Mouse (Mus musculus): ENCODE results near the gene Phlda2. TPM values are rescaled to one million over a fixed set of nuclear protein-coding genes. Genes with fewer than 3 reads are reported as not detected.
"Not testable (repeated sequence)": the region's sequence is repeated elsewhere in the genome, so short reads cannot be mapped to it uniquely, and the experiment has no call there.

The Phlda2 gene
- total RNA-seq (2014; fragmentation: Nextera tagmentation), result not detected in 2 replicates
- not detected in 2 replicates for total RNA-seq (2017)

GRCm38 (mm10) chr7:143502418-143503200 is at the start of gene Phlda2:
Phlda2 (minus strand) TSS chr7:143503150.
- ATAC-seq (replicated peaks; ENCODE audit: poor library complexity, severe bottlenecking), result no peak

GRCm38 (mm10) chr7:143549588-143550220 is 46.8 kb upstream of the Phlda2 start:
- no peak for ATAC-seq (replicated peaks; ENCODE audit: poor library complexity, severe bottlenecking)

GRCm38 (mm10) chr7:143548976-143549457 is 46.1 kb upstream of the Phlda2 start, which contains the start of gene Nap1l4:
Nap1l4 (minus strand) TSS chr7:143549106.
- ATAC-seq (replicated peaks; ENCODE audit: poor library complexity, severe bottlenecking), result peak; percentile 85

DNA sequence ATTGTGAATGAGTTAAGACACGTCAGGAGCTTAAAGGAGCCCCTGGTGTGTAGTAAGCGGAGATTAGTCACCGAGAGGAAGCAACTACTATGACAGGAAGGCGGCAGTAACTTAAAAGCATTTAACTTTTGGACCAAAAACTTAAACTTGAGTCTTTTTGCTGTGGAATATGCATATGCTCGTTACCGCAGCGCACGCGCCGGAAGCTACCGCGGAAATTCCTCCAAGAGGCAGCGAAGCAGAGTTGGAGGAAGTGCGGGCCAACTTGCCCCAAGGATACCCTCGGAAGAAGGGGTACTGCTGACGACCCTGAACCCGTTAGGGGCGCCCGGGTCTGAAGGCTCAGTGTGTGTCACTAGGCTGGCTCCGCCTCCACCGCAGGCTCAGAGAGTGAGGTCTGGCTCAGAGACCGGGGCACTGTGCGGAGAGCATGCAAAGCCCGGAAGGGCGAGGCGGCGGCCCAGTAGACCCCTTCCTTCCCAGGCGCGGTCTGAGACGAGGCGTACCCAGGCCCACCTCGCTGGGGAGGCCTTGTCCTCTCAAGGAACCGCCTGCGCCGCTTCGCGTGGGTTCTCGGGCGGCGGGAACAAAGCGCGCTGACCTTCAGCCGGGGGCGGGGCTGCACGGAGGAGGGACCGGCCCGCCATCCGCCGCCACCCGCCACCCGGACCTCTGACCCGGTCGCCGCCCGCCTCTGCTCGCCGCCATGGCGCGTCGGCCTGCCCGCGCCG is 45.4 kb upstream of the Phlda2 start:
- ATAC-seq (replicated peaks; ENCODE audit: poor library complexity, severe bottlenecking), result peak; percentile 49

DNA sequence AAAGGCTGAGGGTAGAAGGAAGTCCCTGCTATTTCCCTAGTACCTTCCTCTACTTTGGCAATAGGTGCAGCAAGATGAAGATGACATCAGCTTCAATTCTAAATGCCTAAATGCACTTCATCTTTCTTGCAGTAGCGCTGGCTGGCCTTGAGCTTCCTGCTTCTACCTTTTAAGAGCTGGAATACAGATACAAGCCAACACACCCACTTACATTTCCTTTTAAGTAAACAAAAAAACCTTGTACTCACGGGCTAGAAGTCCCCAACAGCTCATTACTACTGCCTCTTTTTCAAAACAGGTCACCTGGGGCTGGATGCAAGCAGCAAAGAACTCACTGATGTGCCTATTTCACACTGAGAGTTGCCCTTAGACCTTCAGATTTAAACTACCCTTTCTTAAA is 43.6 kb upstream of the Phlda2 start:
- no peak for ATAC-seq (replicated peaks; ENCODE audit: poor library complexity, severe bottlenecking)

DNA sequence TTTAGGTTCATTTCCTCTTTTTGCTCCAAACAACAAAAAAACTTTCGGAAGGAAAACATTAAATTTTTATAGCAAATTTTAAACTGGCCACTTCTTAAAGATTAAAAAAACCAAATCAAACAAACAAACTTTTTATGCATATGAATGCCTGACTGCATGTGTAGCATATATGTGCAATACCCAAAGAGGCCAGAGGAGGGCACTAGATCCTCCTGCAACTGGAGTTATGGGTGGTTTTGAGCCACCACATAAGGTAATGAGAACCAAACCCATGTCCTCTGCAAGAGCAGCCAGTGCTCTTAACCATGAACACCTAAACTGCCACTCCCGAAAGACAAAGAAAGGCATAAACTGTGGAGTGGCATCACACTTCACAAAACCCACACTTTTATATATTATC is 41.4 kb upstream of the Phlda2 start:
- ATAC-seq (replicated peaks; ENCODE audit: poor library complexity, severe bottlenecking), result no peak

- no peak for ATAC-seq (replicated peaks; ENCODE audit: poor library complexity, severe bottlenecking)
Observed at GRCm38 (mm10) chr7:143538671-143539070, 35.7 kb upstream of the Phlda2 start.

GRCm38 (mm10) chr7:143538229-143538628 is 35.3 kb upstream of the Phlda2 start:
- not testable (repeated sequence) for ATAC-seq (replicated peaks; ENCODE audit: poor library complexity, severe bottlenecking)

DNA sequence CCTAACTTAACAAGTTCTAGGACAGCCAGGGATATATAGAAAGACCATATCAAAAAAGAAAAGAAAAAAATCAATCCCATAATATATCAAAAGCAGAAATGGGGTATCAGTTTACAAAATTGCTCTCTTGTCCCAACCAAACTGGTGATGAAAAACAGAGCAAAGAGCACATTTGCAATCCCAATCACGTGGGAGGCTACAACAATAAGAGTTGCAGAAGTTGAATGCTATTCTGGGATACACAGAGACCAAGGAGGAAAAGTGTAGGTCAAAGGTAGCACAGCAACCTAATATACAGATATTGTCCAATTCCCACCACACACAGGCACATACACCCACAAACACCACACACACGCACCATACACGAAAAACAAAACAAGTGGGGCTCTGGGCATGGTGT is 33.3 kb upstream of the Phlda2 start:
- ATAC-seq (replicated peaks; ENCODE audit: poor library complexity, severe bottlenecking), result no peak

DNA sequence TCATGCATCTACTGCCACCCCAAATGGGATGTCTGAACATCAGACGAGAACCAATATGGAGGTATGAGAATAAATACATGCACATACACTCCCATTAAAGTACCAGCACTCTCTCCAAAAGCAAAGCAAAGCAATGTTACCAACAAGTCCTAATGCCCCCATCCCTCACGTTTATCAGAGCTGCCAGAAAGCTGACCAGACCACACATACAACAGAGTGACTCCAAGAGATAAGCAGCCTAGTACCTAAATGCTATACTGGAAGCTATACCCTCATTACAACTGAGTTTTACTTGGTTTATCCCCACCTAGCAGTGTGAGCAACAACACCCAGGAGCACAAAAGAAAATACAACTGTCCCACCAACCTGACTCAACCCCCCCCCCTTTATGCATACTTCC is 30.3 kb upstream of the Phlda2 start:
- ATAC-seq (replicated peaks; ENCODE audit: poor library complexity, severe bottlenecking), result no peak

- no peak for ATAC-seq (replicated peaks; ENCODE audit: poor library complexity, severe bottlenecking)
Observed at GRCm38 (mm10) chr7:143532410-143532809, 29.5 kb upstream of the Phlda2 start.

DNA sequence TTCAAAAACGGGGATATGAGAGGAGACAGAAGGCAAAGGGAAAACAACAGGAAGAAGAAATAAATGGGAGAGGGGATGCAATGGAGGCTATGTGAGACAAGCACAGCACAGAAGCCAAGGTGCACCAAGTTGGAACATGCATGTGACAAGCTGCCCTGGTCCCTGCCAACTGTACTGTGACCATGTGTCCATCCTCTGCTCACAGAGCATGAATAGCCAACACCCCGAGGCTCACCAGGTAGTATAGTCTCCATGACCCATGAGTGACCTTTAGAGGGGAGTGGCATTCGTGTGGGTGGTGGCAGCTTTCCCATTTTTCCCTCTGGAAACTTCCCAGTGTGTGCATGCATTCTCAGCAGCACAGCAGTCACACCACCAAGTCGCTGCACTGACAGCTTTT is 16.4 kb upstream of the Phlda2 start:
- no peak for ATAC-seq (replicated peaks; ENCODE audit: poor library complexity, severe bottlenecking)

DNA sequence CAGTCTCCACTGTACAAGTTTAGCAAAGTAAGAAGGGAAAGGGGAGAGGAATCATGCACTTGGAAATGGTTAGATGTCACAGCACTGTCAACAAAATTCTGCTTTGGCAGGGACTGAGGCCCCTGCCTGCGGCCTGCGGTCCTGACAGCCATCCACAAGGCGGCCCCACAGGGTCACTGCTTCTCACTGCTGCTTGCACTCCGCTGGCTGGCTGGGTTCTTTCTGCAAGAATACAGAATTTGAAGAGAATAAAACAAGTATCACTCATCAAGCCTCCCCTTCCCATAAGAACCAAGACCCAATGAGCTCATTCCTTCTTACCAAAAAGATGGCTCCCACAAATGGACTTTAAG is 11.4 kb upstream of the Phlda2 start:
- no peak for ATAC-seq (replicated peaks; ENCODE audit: poor library complexity, severe bottlenecking)

- peak; percentile 52 for ATAC-seq (replicated peaks; ENCODE audit: poor library complexity, severe bottlenecking)
Observed at GRCm38 (mm10) chr7:143513763-143514415, 10.9 kb upstream of the Phlda2 start.

DNA sequence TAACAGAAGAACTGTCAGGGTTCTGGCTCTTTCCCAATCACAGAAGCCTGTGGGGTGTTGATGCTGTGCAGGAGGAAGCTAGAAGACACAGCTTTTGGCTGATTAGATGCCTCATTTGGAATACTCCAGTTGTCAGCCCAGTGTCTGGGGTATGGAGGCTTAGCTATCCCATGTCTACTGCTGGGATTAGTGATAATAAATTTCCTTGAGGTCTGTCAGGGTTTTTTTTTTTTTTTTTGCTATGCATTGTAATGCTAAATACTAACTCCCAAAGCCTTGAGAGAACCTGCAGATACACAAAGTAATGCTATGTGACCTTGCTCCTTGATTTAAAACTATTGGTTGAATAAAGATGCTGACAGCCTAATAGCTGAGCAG is 8.4 kb upstream of the Phlda2 start:
- ATAC-seq (replicated peaks; ENCODE audit: poor library complexity, severe bottlenecking), result no peak

DNA sequence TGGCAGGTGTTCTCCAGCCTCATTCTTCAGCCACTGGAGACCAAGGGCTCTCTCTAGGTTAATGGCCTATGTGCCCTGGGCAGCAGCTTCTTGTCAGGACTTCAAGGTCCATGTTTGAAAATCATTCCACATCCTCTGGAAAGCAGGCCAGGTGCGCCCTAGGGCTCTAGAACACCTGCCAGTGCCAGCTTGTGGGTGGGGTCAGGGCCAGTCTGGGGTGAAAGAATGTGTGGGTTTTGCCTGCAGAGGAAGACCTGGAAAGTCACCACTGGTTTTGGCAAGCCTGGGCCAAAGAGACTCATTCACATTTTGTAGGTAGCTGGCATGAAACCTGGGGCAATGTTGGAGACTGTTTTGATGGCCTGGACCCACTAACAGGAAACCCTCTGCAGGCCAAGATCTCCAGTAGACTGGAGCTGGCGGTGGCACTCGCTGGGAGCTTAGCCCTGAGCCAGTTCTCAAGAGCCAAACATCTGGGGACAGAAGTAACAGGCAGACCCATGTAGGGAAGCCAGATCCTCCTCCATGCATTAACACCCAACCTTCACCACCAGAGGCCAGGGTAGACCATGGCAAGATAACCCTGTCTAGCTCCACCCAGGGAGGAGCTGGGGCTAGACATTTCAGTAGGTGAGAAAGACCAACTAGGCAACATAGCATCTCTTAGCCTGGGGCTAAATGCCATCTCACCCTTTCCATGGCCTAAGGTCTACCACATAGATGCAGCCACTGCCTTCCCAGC is 7.8 kb upstream of the Phlda2 start:
- ATAC-seq (replicated peaks; ENCODE audit: poor library complexity, severe bottlenecking), result no peak

DNA sequence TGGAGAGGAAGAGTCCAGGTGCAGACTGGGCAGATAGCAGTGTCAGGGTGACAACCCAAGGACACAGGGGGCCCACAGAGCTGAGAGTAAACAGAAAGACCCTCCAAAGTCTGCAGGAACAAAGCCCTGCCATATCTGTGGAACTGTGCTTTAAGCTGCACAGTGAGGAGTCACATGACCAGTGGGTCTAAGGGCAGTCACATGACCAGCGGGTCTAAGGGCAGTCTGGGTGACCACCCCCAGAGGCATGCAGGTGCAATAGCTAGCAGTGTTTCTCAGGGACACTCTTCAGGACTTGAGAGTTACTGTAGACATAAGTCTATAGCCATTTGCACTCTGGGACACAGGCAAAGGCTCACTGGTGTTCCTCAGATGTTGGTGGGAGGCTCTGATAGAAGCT is 6.6 kb upstream of the Phlda2 start:
- ATAC-seq (replicated peaks; ENCODE audit: poor library complexity, severe bottlenecking), result no peak

- ATAC-seq (replicated peaks; ENCODE audit: poor library complexity, severe bottlenecking), result peak; percentile 68
Observed at GRCm38 (mm10) chr7:143506675-143507074, 3.7 kb upstream of the Phlda2 start.

- 0 out of 2 replicates have a peak, but pooled peaks have one; percentile 1 for ATAC-seq (replicated peaks; ENCODE audit: poor library complexity, severe bottlenecking)
Observed at GRCm38 (mm10) chr7:143506271-143506670, 3.3 kb upstream of the Phlda2 start.

- ATAC-seq (replicated peaks; ENCODE audit: poor library complexity, severe bottlenecking), result peak; percentile 74
Observed at GRCm38 (mm10) chr7:143505823-143506222, 2.9 kb upstream of the Phlda2 start.

All from granulocyte monocyte progenitor cell, adult 5-6 weeks (primary cell).